Mouse (Mus musculus) cerebellum, adult 2 months (tissue): ENCODE measurements at regions not wholly inside any gene's neighbourhood (a gene's known extent, or its start where the extent isn't known, plus 50 kb on each side); places are given as distances from the start of the nearest gene placed in this dataset.

Experiments
- DNase-seq, 2 experiments: peaks; one replicate each; pipeline ENCODE4 v3.0.0; 2021
- H3K27ac ChIP-seq: fragments of 200-500 bp; 2 replicates; pipeline ENCODE4 v1.5.1; 2012; ENCODE audit warnings: low read length, control low read depth, inconsistent platforms; ENCODE audit not compliant: insufficient read depth
- H3K27me3 ChIP-seq: fragments of 200-500 bp; 2 replicates; pipeline ENCODE4 v1.6.1; 2012; ENCODE audit warnings: inconsistent platforms, mild to moderate bottlenecking, low read length, moderate library complexity; ENCODE audit not compliant: control insufficient read depth, insufficient read depth
- H3K4me1 ChIP-seq: fragments of 200-500 bp; 2 replicates; pipeline ENCODE4 v1.6.1; 2011; ENCODE audit warnings: low read length; ENCODE audit not compliant: control insufficient read depth, insufficient read depth
- H3K4me3 ChIP-seq: fragments of 200-500 bp; replicated peaks from 2 replicates; pipeline ENCODE3; 2011; ENCODE audit warnings: mild to moderate bottlenecking, low read depth, low read length, control low read depth; ENCODE audit not compliant: insufficient read depth
- CTCF ChIP-seq: fragments of 200-500 bp; IDR thresholded peaks from 2 replicates; pipeline ENCODE4 v1.5.1; 2011; ENCODE audit warnings: low read depth, mild to moderate bottlenecking, control low read depth, low read length, moderate library complexity, borderline replicate concordance; ENCODE audit not compliant: insufficient read depth
- POLR2A ChIP-seq: fragments of 200-500 bp; IDR thresholded peaks from 2 replicates; pipeline ENCODE4 v1.6.1; 2011; ENCODE audit warnings: low read length, control low read depth, borderline replicate concordance; ENCODE audit not compliant: insufficient read depth
- WGBS: fragments of 180-500 bp; shearing (Covaris S2); methylation state at CpG from one replicate; pipeline ENCODE4 v1.1.7; 2018; 5-methylcytosine and 5-hydroxymethylcytosine counted together

- H3K27me3 ChIP-seq: no peaks in the 10 kb centered on the region
- no peak for DNase-seq
- H3K27ac ChIP-seq: no peak overlapping the region
- no peak for TF ChIP-seq CTCF
- no peaks in the 10 kb centered on the region for H3K4me1 ChIP-seq
- no peak overlapping the region for H3K4me3 ChIP-seq
These were observed 583.9 kb downstream of the Cetn3 start for GRCm38 (mm10) chr13:82366768-82367167.

DNA sequence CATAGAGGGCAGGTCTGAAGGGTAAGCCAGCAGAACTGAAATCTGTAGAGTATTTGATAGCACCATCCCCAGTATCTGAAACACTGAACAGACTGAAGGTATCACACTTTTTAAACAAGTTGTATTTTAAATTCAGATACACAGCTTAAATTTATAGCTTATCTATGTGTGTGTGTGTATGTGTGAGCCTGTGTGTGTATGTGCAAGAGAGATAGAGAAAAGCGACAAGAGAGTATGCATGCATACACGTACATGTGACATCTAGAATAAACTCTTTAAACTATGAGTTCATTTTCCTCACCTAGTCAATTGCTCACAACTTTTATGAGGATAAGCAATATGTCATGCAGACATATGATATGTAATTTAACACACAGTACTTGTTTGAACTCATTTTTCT is 588.7 kb downstream of the Cetn3 start:
- H3K4me3 ChIP-seq: no peak overlapping the region
- no peak overlapping the region for H3K27ac ChIP-seq
- no peak for TF ChIP-seq POLR2A
- no peak for TF ChIP-seq CTCF
- H3K27me3 ChIP-seq: no peaks in the 10 kb centered on the region
- no peak for DNase-seq
- 92% methylated on average over 2 of the region's 2 CpGs for WGBS
- H3K4me1 ChIP-seq: no peaks in the 10 kb centered on the region

DNA sequence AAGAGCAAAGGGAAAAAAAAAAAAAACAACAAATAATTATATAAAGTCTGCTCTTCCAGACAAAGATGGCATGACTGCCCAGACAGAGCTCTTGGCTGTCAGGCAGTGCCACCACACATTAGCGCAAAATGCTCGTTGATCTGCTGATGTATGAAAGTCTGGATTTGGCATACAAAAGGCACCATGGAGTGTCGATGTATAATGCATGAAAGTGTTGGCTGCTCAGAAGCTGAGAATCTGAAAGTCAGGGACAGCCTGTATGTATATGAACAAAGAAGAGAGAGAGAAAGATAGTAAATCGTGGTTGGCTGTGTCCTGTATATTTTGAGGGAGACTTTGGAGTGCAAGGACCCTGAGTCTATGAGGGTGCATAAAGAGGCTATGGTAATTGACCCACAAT is 589.7 kb downstream of the Cetn3 start:
- Histone ChIP-seq H3K27ac (no peak overlapping the region), H3K4me3 (no peak overlapping the region), H3K27me3 (no peaks in the 10 kb centered on the region), H3K4me1 (no peaks in the 10 kb centered on the region)
- TF ChIP-seq POLR2A (no peak), CTCF (no peak)
- 8% methylated on average over 4 of the region's 4 CpGs for WGBS
- DNase-seq: no peak

DNA sequence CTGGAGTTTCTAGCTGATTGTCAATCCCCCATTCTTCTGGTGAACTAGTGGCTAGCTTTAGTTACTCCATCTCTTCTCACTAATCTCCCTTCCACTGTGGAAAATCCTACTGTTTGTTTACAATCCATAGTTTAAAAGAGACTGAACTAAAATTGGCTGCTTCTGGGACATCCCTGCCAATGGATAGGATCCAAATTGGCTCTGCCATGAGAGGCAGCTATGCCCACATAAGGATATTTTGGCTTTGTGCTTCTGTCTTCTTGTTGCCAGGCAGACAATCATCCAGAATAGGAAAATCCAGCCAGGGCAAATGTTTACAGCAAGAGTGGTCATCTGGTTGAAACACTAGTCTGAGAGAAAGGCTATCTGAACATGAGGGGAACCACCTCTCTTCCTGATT is 610.0 kb downstream of the Cetn3 start:
- no peaks in the 10 kb centered on the region for H3K27me3 ChIP-seq
- TF ChIP-seq CTCF (no peak), POLR2A (no peak)
- no peak overlapping the region for H3K4me3 ChIP-seq
- H3K4me1 ChIP-seq: no peaks in the 10 kb centered on the region
- DNase-seq: peak in 1 of 2 experiments; percentile 43
- no peak overlapping the region for H3K27ac ChIP-seq

- TF ChIP-seq CTCF: no peak
- no peak for TF ChIP-seq POLR2A
- 55% methylated on average over 6 of the region's 6 CpGs for WGBS
- no peak overlapping the region for H3K4me3 ChIP-seq
- no peak for DNase-seq
- no peaks in the 10 kb centered on the region for H3K4me1 ChIP-seq
- no peaks in the 10 kb centered on the region for H3K27me3 ChIP-seq
- H3K27ac ChIP-seq: no peak overlapping the region
These were observed 610.6 kb downstream of the Cetn3 start for GRCm38 (mm10) chr13:82393496-82393895.

GRCm38 (mm10) chr13:82413677-82414076 is 630.8 kb downstream of the Cetn3 start:
- 72% methylated on average over 3 of the region's 3 CpGs for WGBS
- TF ChIP-seq POLR2A (no peak), CTCF (no peak)
- no peak overlapping the region for H3K27ac ChIP-seq
- H3K27me3 ChIP-seq: no peaks in the 10 kb centered on the region
- no peak overlapping the region for H3K4me3 ChIP-seq
- H3K4me1 ChIP-seq: no peaks in the 10 kb centered on the region
- no peak for DNase-seq

DNA sequence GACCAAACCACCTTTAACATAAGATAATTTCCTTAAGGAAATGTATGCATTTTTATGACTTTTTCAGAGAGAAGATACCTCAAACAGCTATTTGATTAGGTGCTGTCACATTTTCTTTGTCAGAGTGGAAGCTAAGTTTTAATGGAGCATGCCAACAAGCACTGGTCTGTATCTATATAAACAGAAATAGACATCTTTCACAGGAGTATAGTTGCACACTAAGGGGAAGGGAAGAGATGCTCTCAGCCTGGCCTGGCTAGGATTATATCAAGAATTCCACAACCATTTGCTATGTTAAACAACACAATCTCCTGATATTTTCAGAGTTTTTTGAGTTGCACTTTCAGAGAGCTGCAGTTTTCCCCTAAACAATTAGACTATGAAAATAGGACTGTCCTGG is 638.1 kb downstream of the Cetn3 start:
- H3K4me3 ChIP-seq: no peak overlapping the region
- H3K27ac ChIP-seq: no peak overlapping the region
- no peak for DNase-seq
- H3K4me1 ChIP-seq: no peaks in the 10 kb centered on the region
- H3K27me3 ChIP-seq: no peaks in the 10 kb centered on the region
- TF ChIP-seq CTCF (no peak), POLR2A (no peak)

- WGBS: 75% methylated on average over 5 of the region's 5 CpGs
- DNase-seq: no peak
- H3K27me3 ChIP-seq: no peaks in the 10 kb centered on the region
- TF ChIP-seq POLR2A (no peak), CTCF (no peak)
- H3K27ac ChIP-seq: no peak overlapping the region
- no peak overlapping the region for H3K4me3 ChIP-seq
- no peaks in the 10 kb centered on the region for H3K4me1 ChIP-seq
These were observed 641.2 kb downstream of the Cetn3 start for GRCm38 (mm10) chr13:82423911-82424654.

GRCm38 (mm10) chr13:82424732-82425341 is 642.0 kb downstream of the Cetn3 start:
- WGBS: 72% methylated on average over 10 of the region's 10 CpGs
- Histone ChIP-seq H3K4me3 (no peak overlapping the region), H3K4me1 (no peaks in the 10 kb centered on the region), H3K27ac (no peak overlapping the region), H3K27me3 (no peaks in the 10 kb centered on the region)
- TF ChIP-seq POLR2A: no peak
- no peak for TF ChIP-seq CTCF
- no peak for DNase-seq
